Mouse (Mus musculus) heart, adult 2 months (tissue): ENCODE data around the gene Tnni2. TPM values are rescaled to one million over a fixed set of nuclear protein-coding genes. Genes with fewer than 3 reads are reported as not detected.

Experiments
- DNase-seq, 2 experiments: peaks; one replicate each; pipeline ENCODE4 v3.0.0; 2021
- H3K27ac ChIP-seq: fragments of 200-600 bp; 2 replicates; pipeline ENCODE4 v1.8.1; 2022
- H3K27me3 ChIP-seq: fragments of 200-500 bp; 2 replicates; pipeline ENCODE4 v1.6.1; 2012; ENCODE audit warnings: mild to moderate bottlenecking, low read length, inconsistent platforms, mixed read lengths; ENCODE audit not compliant: control insufficient read depth, insufficient read depth
- H3K36me3 ChIP-seq: fragments of 200-500 bp; 2 replicates; pipeline ENCODE4 v1.6.1; 2012; ENCODE audit warnings: low read length, inconsistent platforms; ENCODE audit not compliant: control insufficient read depth, insufficient read depth
- H3K4me1 ChIP-seq: fragments of 200-500 bp; 2 replicates; pipeline ENCODE4 v1.6.1; 2011; ENCODE audit warnings: low read length; ENCODE audit not compliant: control insufficient read depth, insufficient read depth
- H3K4me3 ChIP-seq: fragments of 200-600 bp; 2 replicates; pipeline ENCODE4 v1.8.1; 2022
- H3K79me2 ChIP-seq: fragments of 200-500 bp; replicated peaks from 2 replicates; pipeline ENCODE4 v1.6.1; 2012; ENCODE audit warnings: mild to moderate bottlenecking, inconsistent platforms, low read length, moderate library complexity, mixed read lengths; ENCODE audit not compliant: control insufficient read depth, insufficient read depth
- H3K9ac ChIP-seq: fragments of 200-500 bp; 2 replicates; pipeline ENCODE4 v1.6.1; 2012; ENCODE audit warnings: low read depth, mild to moderate bottlenecking, control low read depth, inconsistent platforms, low read length, mixed read lengths
- CTCF ChIP-seq: fragments of 200-600 bp; IDR thresholded peaks from 2 replicates; pipeline ENCODE4 v1.8.1; 2022; ENCODE audit warnings: antibody characterized with exemption, mild to moderate bottlenecking, moderate library complexity
- EP300 ChIP-seq: fragments of 200-500 bp; IDR thresholded peaks from 2 replicates; pipeline ENCODE4 v1.6.1; 2011; ENCODE audit warnings: low read depth, low read length, control low read depth; ENCODE audit not compliant: insufficient read depth
- POLR2A ChIP-seq: fragments of 200-500 bp; IDR thresholded peaks from 2 replicates; pipeline ENCODE4 v1.6.1; 2011; ENCODE audit warnings: mild to moderate bottlenecking, low read depth, low read length, control low read depth; ENCODE audit not compliant: insufficient read depth
- WGBS: fragments of 180-500 bp; shearing (Covaris S2); methylation state at CpG from one replicate; pipeline ENCODE4 v1.1.7; 2018; 5-methylcytosine and 5-hydroxymethylcytosine counted together
- intact Hi-C: fragments of 180-260 bp; cut with DNase I; formaldehyde crosslinking; loops from one replicate; pipeline ENCODE4 v1.15.1; 2025
- polyA plus RNA-seq: library from polyadenylated mRNA; depleted of rRNA; stranded (reverse); fragments of >200 nt; gene quantifications from 2 replicates; pipeline ENCODE4 v1.2.3, GENCODE M21; 2012
- total RNA-seq, 2 experiments: library from RNA; stranded (reverse); gene quantifications; 2 replicates each; pipeline ENCODE4 v1.2.3; 2021

Tnni2 gene
- total and polyA plus RNA-seq, 3 experiments = 2.7 to 7.5 (median 3.0) TPM

DNA sequence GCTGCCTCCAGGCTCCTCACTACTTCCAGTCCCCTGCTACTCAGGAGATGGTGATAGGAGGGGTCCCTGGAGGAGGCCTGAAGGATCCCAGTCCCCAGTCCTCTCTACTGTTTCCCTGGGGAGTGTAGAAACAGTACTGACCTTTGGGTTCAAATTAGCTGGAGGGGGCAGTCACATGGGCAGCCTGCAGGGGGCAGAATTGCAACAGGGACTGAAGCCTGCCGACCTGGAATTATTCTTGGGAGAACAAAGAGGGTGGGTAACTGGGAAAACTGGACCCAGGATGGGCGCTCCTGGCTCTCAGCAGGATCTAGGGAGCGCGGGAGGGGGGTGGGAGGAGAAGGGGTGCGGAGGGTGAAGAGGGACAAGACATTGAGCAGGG lies 39.6 kb downstream of the Tnni2 start:
- Histone ChIP-seq H3K9ac (peak overlapping the region; percentile 60), H3K27ac (peak overlapping the region; percentile 84), H3K36me3 (no peaks in the 10 kb centered on the region), H3K4me1 (peaks cover 19% of the 10 kb centered on the region), H3K27me3 (no peaks in the 10 kb centered on the region), H3K79me2 (no peaks in the 10 kb centered on the region), H3K4me3 (peak overlapping the region; percentile 41; the same call in 1 of the 2 replicates)
- peak; percentile 80 for TF ChIP-seq CTCF
- no peak for TF ChIP-seq POLR2A
- TF ChIP-seq EP300 = no peak
- intact Hi-C loops = loop anchor here (2.0 kb wide), 2 partner anchors 16 to 100 kb away; no protein-coding TSS in a partner anchor
- peak; percentile 76 to 79 for DNase-seq
- WGBS = 24% methylated on average over 5 of the region's 5 CpGs

DNA sequence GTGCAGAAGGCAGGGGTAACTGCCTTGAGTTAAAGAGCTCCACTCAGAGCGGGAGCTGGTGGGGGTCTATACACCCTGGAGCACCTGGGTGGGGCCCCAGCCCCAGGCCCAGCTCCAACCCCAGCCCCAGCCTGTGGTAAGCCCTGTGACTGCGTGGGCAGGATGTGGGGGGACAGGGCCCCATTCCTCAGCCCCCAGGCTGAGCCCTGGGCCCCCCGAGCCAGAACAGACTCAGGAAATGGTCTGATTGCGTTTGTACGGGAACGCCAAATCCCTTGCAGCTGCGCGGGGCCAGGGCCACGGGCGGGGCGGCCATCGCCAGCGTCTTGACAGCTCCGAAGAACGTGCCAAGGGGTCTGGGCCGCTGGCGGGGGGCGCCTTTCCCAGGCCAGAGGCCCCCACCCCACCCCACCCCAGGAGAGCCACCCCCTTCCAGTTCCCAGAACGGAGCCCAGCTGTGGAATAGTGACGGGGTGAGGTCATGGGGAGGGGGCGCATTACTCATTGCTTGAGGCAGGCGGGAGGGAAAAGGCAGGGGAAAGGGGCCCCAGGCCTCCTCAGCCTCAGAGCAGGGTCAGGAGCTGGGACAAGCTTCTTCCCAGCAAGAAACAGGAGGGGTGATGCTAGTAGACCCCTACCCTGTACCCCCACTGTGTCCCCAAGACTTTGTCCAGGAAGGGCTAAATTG lies 40.1 kb downstream of the Tnni2 start:
- 10% methylated on average over 22 of the region's 22 CpGs for WGBS
- H3K9ac ChIP-seq = peak overlapping the region; percentile 60
- TF ChIP-seq POLR2A (no peak), CTCF (no peak), EP300 (no peak)
- H3K4me1 ChIP-seq = peaks cover 16% of the 10 kb centered on the region
- peak; percentile 78 to 84 for DNase-seq
- H3K79me2 ChIP-seq = no peaks in the 10 kb centered on the region
- H3K27me3 ChIP-seq = no peaks in the 10 kb centered on the region
- intact Hi-C loops = loop anchor here (2.0 kb wide), 2 partner anchors 15 to 99 kb away; no protein-coding TSS in a partner anchor
- peak overlapping the region; percentile 84 for H3K27ac ChIP-seq
- H3K4me3 ChIP-seq = peak overlapping the region; percentile 41
- H3K36me3 ChIP-seq = no peaks in the 10 kb centered on the region

DNA sequence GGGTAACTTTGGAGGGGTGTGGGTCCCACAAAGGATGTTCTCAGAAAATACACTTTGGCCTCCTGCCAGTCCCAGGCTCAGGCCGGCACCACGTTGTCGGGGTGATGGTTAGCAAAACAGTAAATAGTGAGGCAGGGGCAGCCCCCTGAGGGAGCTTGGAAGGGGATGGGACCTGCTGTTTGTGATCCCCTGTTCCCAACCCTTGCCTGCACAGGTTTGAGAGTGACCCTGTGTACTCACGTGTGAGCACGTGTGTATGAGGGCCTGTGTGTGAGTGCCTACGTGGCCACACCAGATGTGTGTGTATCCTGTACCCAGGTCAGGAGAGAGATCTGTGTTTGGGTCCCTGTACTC lies 40.6 kb downstream of the Tnni2 start:
- 36% methylated on average over 6 of the region's 6 CpGs for WGBS

DNA sequence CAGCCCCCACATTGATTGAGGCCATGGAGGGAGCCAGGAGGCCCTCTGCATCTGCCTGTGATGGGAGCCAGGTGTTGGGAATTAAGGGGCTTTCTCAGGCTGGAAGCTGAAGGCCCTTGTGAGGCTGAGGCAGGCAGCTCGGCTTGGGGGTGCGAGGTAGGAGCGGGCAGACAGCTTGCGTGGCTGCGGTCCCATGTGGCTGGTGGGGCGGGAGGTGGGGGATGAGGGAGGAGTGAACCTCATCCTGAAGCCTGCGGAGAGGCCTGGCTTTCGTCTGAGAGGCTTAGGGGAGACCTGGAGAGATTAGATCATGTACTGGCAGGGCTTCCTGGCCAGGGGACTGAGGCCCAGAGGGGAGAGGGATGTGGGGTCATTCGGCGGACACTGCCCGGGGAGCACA lies 41.5 kb downstream of the Tnni2 start:
- intact Hi-C loops = no loop called here
- Histone ChIP-seq H3K4me3 (no peak overlapping the region), H3K4me1 (peaks cover 16% of the 10 kb centered on the region), H3K27me3 (no peaks in the 10 kb centered on the region), H3K9ac (0 out of 2 replicates have a peak overlapping the region, but pooled peaks have one; percentile 13), H3K36me3 (no peaks in the 10 kb centered on the region), H3K79me2 (no peaks in the 10 kb centered on the region), H3K27ac (peak overlapping the region; percentile 84)
- WGBS = 46% methylated on average over 11 of the region's 11 CpGs
- no peak for TF ChIP-seq CTCF
- TF ChIP-seq POLR2A = 0 out of 2 replicates have a peak, but pooled peaks have one; percentile 16
- peak; percentile 58 to 64 for DNase-seq

More for the DNA sequence above, 40.6 kb downstream of the Tnni2 start:
- peaks cover 16% of the 10 kb centered on the region for H3K4me1 ChIP-seq
- peak overlapping the region; percentile 55 for H3K9ac ChIP-seq
- no peaks in the 10 kb centered on the region for H3K27me3 ChIP-seq
- H3K4me3 ChIP-seq = no peak overlapping the region
- H3K36me3 ChIP-seq = no peaks in the 10 kb centered on the region
- H3K27ac ChIP-seq = peak overlapping the region; percentile 84
- no peak for TF ChIP-seq POLR2A
- no peak for TF ChIP-seq CTCF
- TF ChIP-seq EP300 = no peak
- peak in 1 of 2 experiments; percentile 58 for DNase-seq
- intact Hi-C loops = no loop called here
- no peaks in the 10 kb centered on the region for H3K79me2 ChIP-seq

DNA sequence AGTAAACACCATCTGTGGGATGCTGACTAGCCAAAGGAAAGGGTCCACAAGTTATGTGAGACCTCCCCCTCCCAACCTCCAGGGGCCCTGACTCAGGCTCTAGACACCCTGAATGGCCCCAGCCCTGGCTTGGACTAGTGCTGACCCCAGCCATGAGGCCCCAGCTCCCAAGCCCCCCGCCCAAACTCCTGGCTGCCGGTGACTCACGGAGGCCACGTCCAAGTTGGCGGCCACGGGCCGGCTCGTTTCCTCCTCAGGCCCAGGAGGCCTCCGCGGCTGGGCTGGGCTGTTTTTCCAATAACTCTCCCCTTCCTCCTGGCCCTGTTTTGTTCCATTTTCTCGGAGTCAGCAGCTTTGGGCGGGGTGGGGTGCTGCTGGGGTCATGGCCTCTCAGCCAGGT lies 43.2 kb downstream of the Tnni2 start:
- Histone ChIP-seq H3K9ac (no peak overlapping the region), H3K27me3 (no peaks in the 10 kb centered on the region), H3K36me3 (no peaks in the 10 kb centered on the region), H3K4me1 (peaks cover 16% of the 10 kb centered on the region), H3K27ac (peak overlapping the region; percentile 84), H3K79me2 (no peaks in the 10 kb centered on the region), H3K4me3 (no peak overlapping the region)
- intact Hi-C loops = no loop called here
- TF ChIP-seq CTCF = no peak
- no peak for TF ChIP-seq POLR2A
- no peak for TF ChIP-seq EP300
- WGBS = 34% methylated on average over 12 of the region's 12 CpGs
- DNase-seq = peak; percentile 77 to 84

DNA sequence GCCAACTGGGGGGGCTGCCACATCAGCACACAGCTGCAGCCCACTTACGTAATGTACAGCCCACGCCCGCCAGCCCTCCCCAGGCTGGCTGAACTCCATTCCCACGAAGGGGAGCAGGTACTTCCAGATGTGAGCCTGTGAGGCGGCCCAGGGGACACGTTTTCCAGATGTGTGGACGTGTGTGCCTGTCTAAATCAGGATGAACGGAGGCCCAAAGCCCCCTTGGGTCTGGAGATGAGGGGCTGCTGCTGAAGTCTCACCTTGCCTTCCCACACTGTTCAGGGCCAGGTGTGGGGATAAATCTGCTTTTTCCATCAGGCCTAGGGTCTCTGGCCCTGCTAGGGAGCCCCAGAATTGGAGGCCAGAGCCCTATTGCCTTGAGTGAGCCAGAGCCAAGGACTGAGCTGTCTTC lies 45.1 kb downstream of the Tnni2 start:
- no peak for TF ChIP-seq EP300
- no peak for TF ChIP-seq CTCF
- no peak for TF ChIP-seq POLR2A
- Histone ChIP-seq H3K27ac (peak overlapping the region; percentile 49), H3K27me3 (no peaks in the 10 kb centered on the region), H3K4me3 (no peak overlapping the region), H3K36me3 (no peaks in the 10 kb centered on the region), H3K79me2 (no peaks in the 10 kb centered on the region), H3K9ac (no peak overlapping the region), H3K4me1 (peaks cover 16% of the 10 kb centered on the region)
- DNase-seq = peak; percentile 37 to 45
- intact Hi-C loops = no loop called here
- 82% methylated on average over 8 of the region's 8 CpGs for WGBS
